Mouse (Mus musculus) kidney, adult 2 months (tissue): ENCODE data around the gene Acly. TPM values are rescaled to one million over a fixed set of nuclear protein-coding genes. Genes with fewer than 3 reads are reported as not detected.
A peak's percentile ranks its signal among the peaks of the same experiment; 100 is the strongest.

ENCODE experiments used
- DNase-seq: peaks from one replicate; pipeline ENCODE4 v3.0.0; 2021
- H3K27ac ChIP-seq: fragments of 200-500 bp; 2 replicates; pipeline ENCODE4 v1.5.1; 2012; ENCODE audit warnings: low read depth, low read length, control low read depth, inconsistent platforms; ENCODE audit not compliant: insufficient read depth
- H3K27me3 ChIP-seq: fragments of 200-500 bp; replicated peaks from 2 replicates; pipeline ENCODE4 v1.6.1; 2012; ENCODE audit warnings: mild to moderate bottlenecking, moderate library complexity, low read length, inconsistent platforms; ENCODE audit not compliant: control insufficient read depth, insufficient read depth
- H3K36me3 ChIP-seq: fragments of 200-500 bp; 2 replicates; pipeline ENCODE4 v1.6.1; 2012; ENCODE audit warnings: mild to moderate bottlenecking, moderate library complexity, low read length, inconsistent platforms; ENCODE audit not compliant: control insufficient read depth, insufficient read depth
- H3K4me1 ChIP-seq: fragments of 200-500 bp; 2 replicates; pipeline ENCODE4 v1.6.1; 2011; ENCODE audit warnings: low read length; ENCODE audit not compliant: control insufficient read depth, insufficient read depth
- H3K4me3 ChIP-seq: fragments of 200-500 bp; 2 replicates; pipeline ENCODE4 v1.5.1; 2011; ENCODE audit warnings: mild to moderate bottlenecking, low read depth, low read length, control low read depth; ENCODE audit not compliant: insufficient read depth
- CTCF ChIP-seq: fragments of 200-500 bp; conservative IDR thresholded peaks from 2 replicates; pipeline ENCODE4 v1.5.1; 2011; ENCODE audit warnings: low read depth, mild to moderate bottlenecking, control low read depth, low read length, moderate library complexity, mixed read lengths; ENCODE audit not compliant: insufficient read depth, insufficient read length
- POLR2A ChIP-seq: fragments of 200-500 bp; IDR thresholded peaks from one replicate; pipeline ENCODE4 v1.6.1; 2011; ENCODE audit warnings: low read depth, low read length, control low read depth
- WGBS: fragments of 180-500 bp; shearing (Covaris S2); methylation state at CpG from one replicate; pipeline ENCODE4 v1.1.7; 2018; 5-methylcytosine and 5-hydroxymethylcytosine counted together
- polyA plus RNA-seq: library from polyadenylated mRNA; depleted of rRNA; stranded (reverse); fragments of >200 nt; gene quantifications from 2 replicates; pipeline ENCODE4 v1.2.3, GENCODE M21; 2012; rRNA removed

Gene Acly
- polyA plus RNA-seq, result 181 and 191 TPM in 2 replicates

DNA sequence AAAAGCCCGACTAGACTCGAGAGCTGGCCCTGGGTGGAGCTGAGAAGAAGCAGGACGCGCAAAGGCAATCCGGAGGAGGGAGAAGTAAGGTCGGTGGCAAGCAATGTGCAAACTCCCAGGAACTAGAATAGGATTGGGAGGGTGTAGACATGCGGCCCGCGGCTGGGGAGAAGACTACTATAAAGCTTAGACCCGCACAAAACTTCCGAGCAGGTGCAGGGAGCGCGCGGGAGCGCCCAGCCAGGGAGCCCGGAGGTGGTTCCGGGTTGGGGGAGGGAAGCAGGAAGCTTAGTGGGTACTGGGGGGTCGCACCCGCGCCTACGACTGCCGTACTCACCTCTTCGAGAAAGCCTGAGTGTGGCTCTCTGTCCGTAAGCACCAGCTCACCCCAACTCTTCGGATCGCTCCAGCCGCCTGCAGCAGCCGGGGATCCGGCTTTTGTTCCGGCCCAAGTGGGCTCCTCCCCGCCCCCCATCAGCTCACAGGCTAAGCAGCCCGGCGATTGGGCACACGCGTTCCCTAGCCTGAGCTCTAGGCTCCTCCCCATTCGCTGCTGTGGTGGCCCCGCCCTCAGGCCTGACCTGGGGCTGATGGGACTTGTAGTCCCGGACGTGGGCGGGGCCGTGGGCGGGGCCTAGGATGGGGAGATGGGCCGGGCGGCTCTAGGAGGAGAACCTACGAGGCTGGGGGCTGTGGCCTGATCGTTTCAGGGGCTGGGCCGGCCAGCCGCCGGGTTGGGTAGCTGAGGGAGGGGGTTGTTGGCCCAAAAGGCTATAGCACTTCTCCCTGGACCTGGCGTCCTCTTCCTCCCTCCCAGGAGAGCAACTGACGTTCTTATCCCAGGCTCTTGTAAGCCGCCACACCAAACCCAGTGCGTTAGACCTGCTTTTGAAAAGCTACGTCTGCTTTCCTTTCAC is at the start of gene Acly:
Gene Acly (minus strand): TSS at position 543 of the 917 bp plus-strand sequence.
- H3K36me3 ChIP-seq, result no peaks in the 10 kb centered on the region
- H3K4me1 ChIP-seq, result peaks cover 12% of the 10 kb centered on the region; the same call in 1 of the 2 replicates
- H3K4me3 ChIP-seq, result peak within 1 kb of the TSS; percentile 78
- WGBS, result under 1% methylated on average over 54 of the region's 54 CpGs
- TF ChIP-seq POLR2A, result peak; percentile 94
- no peak for TF ChIP-seq CTCF
- peak; percentile 100 for DNase-seq
- H3K27me3 ChIP-seq, result no peaks in the 10 kb centered on the region
- H3K27ac ChIP-seq, result peak within 1 kb of the TSS; percentile 63

DNA sequence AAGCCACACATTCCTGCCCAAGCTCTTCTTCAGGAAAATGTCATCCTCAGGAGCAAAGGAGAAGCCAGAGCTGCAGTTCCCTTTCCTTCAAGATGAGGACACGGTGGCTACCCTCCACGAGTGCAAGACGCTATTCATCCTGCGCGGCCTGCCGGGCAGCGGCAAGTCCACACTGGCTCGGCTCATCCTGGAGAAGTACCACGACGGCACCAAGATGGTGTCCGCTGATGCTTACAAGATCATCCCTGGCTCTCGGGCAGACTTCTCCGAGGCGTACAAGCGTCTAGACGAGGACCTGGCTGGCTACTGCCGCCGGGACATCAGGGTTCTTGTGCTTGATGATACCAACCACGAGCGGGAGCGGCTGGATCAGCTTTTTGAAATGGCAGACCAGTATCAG is 48.5 kb upstream of the Acly start:
- Histone ChIP-seq H3K36me3 (no peaks in the 10 kb centered on the region; the same call in 1 of the 2 replicates), H3K4me3 (no peak overlapping the region), H3K4me1 (peaks cover 4% of the 10 kb centered on the region; the same call in 1 of the 2 replicates), H3K27ac (no peak overlapping the region), H3K27me3 (no peaks in the 10 kb centered on the region)
- DNase-seq, result no peak
- WGBS, result 76% methylated on average over 21 of the region's 21 CpGs
- TF ChIP-seq CTCF (no peak), POLR2A (no peak)

DNA sequence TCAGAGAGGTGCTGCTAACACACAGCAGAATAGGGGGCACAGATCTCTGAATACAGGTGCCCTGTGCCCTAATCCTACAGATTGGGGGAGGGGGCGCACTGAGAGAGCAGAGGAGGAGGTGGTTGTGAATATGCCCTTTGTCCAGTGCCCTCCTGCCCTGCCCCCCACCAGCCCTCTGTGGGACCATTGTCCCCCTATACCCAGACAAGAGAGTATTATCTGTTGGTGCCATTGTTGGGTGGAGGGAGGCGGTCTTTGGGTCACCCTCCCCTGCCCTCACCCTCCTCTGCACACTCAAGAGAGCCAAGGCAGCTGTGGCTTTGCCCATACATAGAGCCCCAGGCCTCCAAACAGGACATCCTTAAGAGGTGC is 47.7 kb upstream of the Acly start:
- H3K27me3 ChIP-seq, result no peaks in the 10 kb centered on the region
- no peaks in the 10 kb centered on the region for H3K36me3 ChIP-seq
- peaks cover 6% of the 10 kb centered on the region; the same call in 1 of the 2 replicates for H3K4me1 ChIP-seq
- H3K27ac ChIP-seq, result no peak overlapping the region
- no peak for DNase-seq
- TF ChIP-seq CTCF (no peak), POLR2A (no peak)
- WGBS, result 58% methylated on average over 2 of the region's 2 CpGs
- H3K4me3 ChIP-seq, result peak overlapping the region; percentile 78

DNA sequence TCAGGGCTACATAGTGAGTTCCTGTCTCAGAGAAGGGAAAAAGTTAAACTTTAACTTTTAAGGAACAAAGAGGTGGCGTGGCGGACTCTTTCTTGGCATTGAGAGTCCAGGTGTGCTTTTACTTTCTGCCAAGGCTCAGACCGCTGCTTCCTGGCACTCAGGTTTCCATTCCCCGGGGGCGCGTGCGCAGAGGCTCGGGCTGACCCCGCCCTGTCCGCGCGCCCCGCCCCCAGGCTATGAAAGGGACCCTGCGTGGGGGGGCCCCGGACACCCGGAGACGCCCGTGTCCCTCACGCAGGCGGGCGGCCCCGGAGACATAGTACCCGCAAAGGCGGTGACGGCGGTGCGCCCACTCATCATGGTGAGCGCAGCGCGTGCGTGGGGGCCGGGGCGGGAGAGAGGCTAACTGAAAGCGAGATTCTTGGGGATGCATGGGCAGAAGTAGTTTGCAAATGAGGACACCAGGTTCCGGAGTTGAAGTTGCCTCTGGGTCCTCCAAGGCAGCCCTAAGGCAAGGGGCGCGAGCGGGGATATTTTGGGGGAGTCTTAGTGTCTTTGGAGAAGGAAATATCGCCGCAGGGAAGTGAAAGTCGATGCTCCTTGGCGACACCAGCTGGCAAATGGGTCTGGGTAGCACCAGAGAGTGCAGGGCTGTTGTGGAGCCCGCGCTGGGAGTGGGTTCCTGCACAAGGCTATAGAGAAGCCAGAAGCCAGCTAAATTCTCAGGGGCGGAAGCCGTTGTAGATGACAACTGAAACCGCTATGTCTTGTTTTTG is 47.1 kb upstream of the Acly start, which contains the start of gene Cnp:
Gene Cnp (plus strand): TSS at position 197 of the 776 bp plus-strand sequence.
- Histone ChIP-seq H3K27ac (peak within 1 kb of the TSS; percentile 51), H3K36me3 (no peaks in the 10 kb centered on the region), H3K27me3 (no peaks in the 10 kb centered on the region), H3K4me3 (peak within 1 kb of the TSS; percentile 78), H3K4me1 (peaks cover 6% of the 10 kb centered on the region; the same call in 1 of the 2 replicates)
- peak; percentile 88 for DNase-seq
- under 1% methylated on average over 47 of the region's 47 CpGs for WGBS
- TF ChIP-seq CTCF, result no peak
- no peak for TF ChIP-seq POLR2A

DNA sequence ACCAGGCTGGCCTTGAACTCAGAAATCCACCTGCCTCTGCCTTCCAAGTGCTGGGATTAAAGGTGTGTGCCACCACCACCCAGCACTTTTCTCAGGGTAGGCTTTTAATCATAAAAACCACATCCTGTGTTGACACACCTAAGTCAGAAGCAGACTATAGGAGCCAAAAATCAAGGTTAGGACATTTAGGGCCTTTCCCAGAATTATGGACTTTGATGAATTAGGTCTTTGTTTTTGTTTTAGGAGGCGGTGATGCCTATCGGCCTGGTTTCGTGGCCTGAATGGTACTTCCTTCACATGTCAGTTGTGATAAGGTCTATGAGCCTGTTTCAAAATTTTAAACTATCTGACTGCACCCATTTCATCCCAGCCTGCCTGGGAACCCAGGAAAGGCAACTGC is 46.4 kb upstream of the Acly start:
- DNase-seq, result no peak
- 49% methylated on average over 3 of the region's 3 CpGs for WGBS
- Histone ChIP-seq H3K4me3 (peak overlapping the region; percentile 78; the same call in 1 of the 2 replicates), H3K36me3 (no peaks in the 10 kb centered on the region), H3K27ac (peak overlapping the region; percentile 51), H3K27me3 (no peaks in the 10 kb centered on the region), H3K4me1 (peaks cover 6% of the 10 kb centered on the region; the same call in 1 of the 2 replicates)
- TF ChIP-seq CTCF (no peak), POLR2A (no peak)

DNA sequence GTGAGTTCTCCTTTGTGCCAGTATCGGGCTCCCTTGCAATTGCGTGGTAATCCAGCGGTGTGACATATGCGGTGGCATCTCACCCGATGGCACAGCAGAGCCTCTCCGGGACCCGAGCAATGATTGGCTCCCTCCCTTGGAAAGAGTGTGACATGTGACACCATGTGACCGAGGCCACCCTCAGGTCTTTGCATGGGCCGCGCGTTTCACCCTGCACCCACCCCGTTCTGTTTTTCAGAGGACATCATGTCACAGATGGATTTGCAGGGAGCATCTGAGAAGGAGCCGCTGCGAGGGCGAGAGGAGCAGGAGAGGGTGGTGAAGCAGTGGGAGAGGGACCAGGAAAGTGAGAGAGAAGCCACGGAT is 43.4 kb upstream of the Acly start:
- no peaks in the 10 kb centered on the region for H3K36me3 ChIP-seq
- H3K4me1 ChIP-seq, result peaks cover 10% of the 10 kb centered on the region; the same call in 1 of the 2 replicates
- WGBS, result 8% methylated on average over 16 of the region's 16 CpGs
- no peak overlapping the region for H3K27ac ChIP-seq
- TF ChIP-seq POLR2A (no peak), CTCF (no peak)
- H3K27me3 ChIP-seq, result no peaks in the 10 kb centered on the region
- H3K4me3 ChIP-seq, result peak overlapping the region; percentile 30
- no peak for DNase-seq
